Mouse (Mus musculus) liver, adult 2 months (tissue): ENCODE measurements around the gene Cacna1s. TPM values are rescaled to one million over a fixed set of nuclear protein-coding genes. Genes with fewer than 3 reads are reported as not detected.
A peak's percentile ranks its signal among the peaks of the same experiment; 100 is the strongest.

ENCODE experiments used
- DNase-seq: peaks from one replicate; pipeline ENCODE4 v3.0.0-alpha.2; 2011; ENCODE audit warnings: low read depth, low spot score; ENCODE audit errors: extremely low read depth
- H3K27ac ChIP-seq: fragments of 200-500 bp; replicated peaks from 2 replicates; pipeline ENCODE4 v1.5.1; 2012; ENCODE audit warnings: low read depth, mild to moderate bottlenecking, control low read depth, inconsistent platforms, low read length; ENCODE audit not compliant: insufficient read depth
- H3K27me3 ChIP-seq: fragments of 200-500 bp; 2 replicates; pipeline ENCODE4 v1.6.1; 2012; ENCODE audit warnings: mild to moderate bottlenecking, moderate library complexity, low read length, inconsistent platforms; ENCODE audit not compliant: control insufficient read depth, insufficient read depth
- H3K36me3 ChIP-seq: fragments of 200-500 bp; 2 replicates; pipeline ENCODE4 v1.6.1; 2012; ENCODE audit warnings: low read length, inconsistent platforms; ENCODE audit not compliant: control insufficient read depth, insufficient read depth
- H3K4me1 ChIP-seq: fragments of 200-500 bp; 2 replicates; pipeline ENCODE4 v1.6.1; 2011; ENCODE audit warnings: low read length; ENCODE audit not compliant: control insufficient read depth, insufficient read depth
- H3K4me3 ChIP-seq: fragments of 200-500 bp; 2 replicates; pipeline ENCODE4 v1.5.1; 2011; ENCODE audit warnings: low read depth, mild to moderate bottlenecking, control low read depth, low read length, moderate library complexity; ENCODE audit not compliant: insufficient read depth
- H3K79me2 ChIP-seq: fragments of 200-500 bp; 2 replicates; pipeline ENCODE4 v1.6.1; 2012; ENCODE audit warnings: inconsistent platforms, mild to moderate bottlenecking, low read length, moderate library complexity; ENCODE audit not compliant: control insufficient read depth, insufficient read depth
- H3K9ac ChIP-seq: fragments of 200-500 bp; 2 replicates; pipeline ENCODE4 v1.6.1; 2012; ENCODE audit warnings: low read depth, mild to moderate bottlenecking, control low read depth, inconsistent platforms, low read length
- CTCF ChIP-seq: fragments of 200-500 bp; IDR thresholded peaks from 2 replicates; pipeline ENCODE4 v1.5.1; 2011; ENCODE audit warnings: low read depth, low read length, control low read depth
- POLR2A ChIP-seq: fragments of 200-500 bp; IDR thresholded peaks from 2 replicates; pipeline ENCODE4 v1.6.1; 2011; ENCODE audit warnings: low read length, control low read depth; ENCODE audit not compliant: insufficient read depth; ENCODE audit errors: extremely low read depth
- WGBS: fragments of 180-500 bp; shearing (Covaris S2); methylation state at CpG from one replicate; pipeline ENCODE4 v1.1.7; 2018; 5-methylcytosine and 5-hydroxymethylcytosine counted together
- polyA plus RNA-seq: library from polyadenylated mRNA; depleted of rRNA; stranded (reverse); fragments of >200 nt; gene quantifications from 2 replicates; pipeline ENCODE4 v1.2.3, GENCODE M21; 2012
- total RNA-seq: library from RNA; depleted of rRNA; stranded (reverse); fragments of >200 nt; gene quantifications from 2 replicates; pipeline ENCODE4 v1.2.3, GENCODE M21; 2014

Cacna1s gene
- total and polyA plus RNA-seq, 2 experiments = 0.65 TPM; not detected in 1

DNA sequence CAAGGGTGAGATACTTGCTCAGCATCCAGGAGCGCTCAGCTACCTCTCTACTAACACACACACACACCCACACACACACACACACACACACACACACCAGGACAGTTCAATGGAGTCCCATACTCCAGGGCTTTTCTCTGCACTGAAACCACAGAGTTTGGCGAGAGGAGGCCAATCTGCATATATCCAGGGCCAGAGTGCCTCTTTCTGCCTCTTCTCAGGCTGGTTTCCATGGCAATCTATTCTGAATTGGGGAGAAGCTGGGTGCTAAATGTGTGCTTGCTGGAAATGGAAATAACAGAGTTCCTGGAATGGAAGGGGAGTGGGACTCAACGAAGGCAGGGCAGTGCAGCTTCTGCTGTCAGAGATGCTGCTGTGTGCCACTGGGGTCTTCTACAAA is 3.2 kb downstream of the Cacna1s start:
- Histone ChIP-seq H3K27me3 (peaks cover 2% of the 10 kb centered on the region; the same call in 1 of the 2 replicates), H3K36me3 (no peaks in the 10 kb centered on the region), H3K27ac (no peak overlapping the region), H3K4me3 (no peak overlapping the region), H3K79me2 (no peaks in the 10 kb centered on the region), H3K4me1 (no peaks in the 10 kb centered on the region), H3K9ac (no peak overlapping the region)
- TF ChIP-seq POLR2A (no peak), CTCF (no peak)
- no peak for DNase-seq
- 91% methylated on average over 3 of the region's 3 CpGs for WGBS

DNA sequence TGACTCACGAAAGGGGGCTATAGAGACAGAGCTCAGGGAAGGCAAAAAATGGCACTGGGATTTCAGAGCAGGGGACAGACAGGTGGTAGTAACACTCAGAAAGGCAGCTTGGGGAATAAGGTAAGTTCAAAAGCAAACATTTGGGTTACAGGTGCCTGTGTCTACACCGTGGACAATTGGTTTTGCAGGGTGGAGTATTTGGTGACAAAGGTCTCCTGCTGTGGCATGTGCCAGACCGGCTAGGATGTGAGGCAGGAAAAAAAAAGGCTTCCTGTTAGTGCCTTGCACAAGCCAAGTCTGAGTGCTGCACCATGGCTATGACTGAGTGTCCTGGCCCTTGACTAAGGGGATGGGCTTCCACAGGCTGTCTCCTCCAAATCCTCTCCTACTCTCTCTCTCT is 6.0 kb downstream of the Cacna1s start:
- TF ChIP-seq POLR2A = no peak
- no peak for TF ChIP-seq CTCF
- Histone ChIP-seq H3K79me2 (no peaks in the 10 kb centered on the region), H3K4me1 (no peaks in the 10 kb centered on the region), H3K4me3 (no peak overlapping the region), H3K36me3 (no peaks in the 10 kb centered on the region), H3K9ac (no peak overlapping the region), H3K27me3 (no peaks in the 10 kb centered on the region), H3K27ac (no peak overlapping the region)
- WGBS = 14% methylated on average over 3 of the region's 3 CpGs
- peak; percentile 49 for DNase-seq

DNA sequence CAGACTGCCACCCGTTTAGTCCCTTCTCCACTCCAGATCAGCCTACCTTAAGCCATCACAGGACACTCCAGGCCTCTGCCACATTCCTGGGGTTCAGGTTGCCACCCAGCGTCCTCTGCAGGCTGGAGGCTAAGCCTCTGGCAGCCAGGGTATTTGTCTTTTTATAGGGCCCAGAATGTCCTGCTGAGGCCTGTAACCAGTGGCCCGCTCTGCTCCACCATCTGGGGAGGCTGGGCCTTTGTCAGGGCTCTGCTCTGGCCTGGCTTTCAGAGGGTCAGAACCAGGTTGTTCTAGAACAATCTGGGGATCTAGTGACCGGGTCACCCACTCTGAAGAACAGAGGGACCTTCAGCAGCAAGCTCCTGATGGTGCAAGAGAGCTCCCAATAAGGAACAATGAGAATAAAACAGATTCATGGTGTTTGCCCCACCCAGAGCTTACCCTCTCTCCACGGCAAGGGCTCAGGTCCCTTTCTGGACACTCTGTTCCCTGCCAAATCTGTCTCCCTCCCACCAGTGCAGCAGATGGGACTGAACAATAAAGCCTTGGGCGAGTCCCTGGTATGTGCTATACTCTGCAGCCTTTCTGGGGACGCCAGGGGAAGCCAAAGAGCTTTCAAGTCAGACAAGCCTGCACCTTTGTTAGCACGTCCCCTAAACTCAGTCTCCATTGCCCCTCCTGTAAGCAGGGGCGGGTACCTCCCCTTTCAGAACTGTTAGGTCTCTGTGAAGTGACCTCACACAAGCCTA is 8.7 kb downstream of the Cacna1s start:
- H3K36me3 ChIP-seq = no peaks in the 10 kb centered on the region
- H3K79me2 ChIP-seq = no peaks in the 10 kb centered on the region
- H3K4me1 ChIP-seq = no peaks in the 10 kb centered on the region
- no peak overlapping the region for H3K4me3 ChIP-seq
- TF ChIP-seq CTCF (no peak), POLR2A (no peak)
- H3K27ac ChIP-seq = no peak overlapping the region
- H3K27me3 ChIP-seq = no peaks in the 10 kb centered on the region
- H3K9ac ChIP-seq = no peak overlapping the region
- no peak for DNase-seq
- 77% methylated on average over 9 of the region's 9 CpGs for WGBS

DNA sequence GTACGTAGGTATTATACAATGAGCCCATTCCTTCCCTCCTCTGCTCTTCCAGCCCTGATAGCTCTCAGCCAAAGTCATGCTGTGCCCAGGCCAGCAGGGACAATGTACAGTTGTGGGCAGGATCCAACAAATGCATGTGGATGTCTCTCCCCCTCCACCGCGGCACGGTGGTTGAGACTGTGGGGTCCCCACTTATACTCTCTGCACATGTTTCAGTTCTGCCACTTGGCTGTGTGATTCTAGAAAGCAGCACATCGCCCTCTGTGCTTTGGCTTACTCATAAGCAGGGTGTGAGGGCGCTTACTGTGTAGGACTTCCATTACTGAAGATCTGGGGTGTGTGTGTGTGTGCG is 9.2 kb downstream of the Cacna1s start:
- Histone ChIP-seq H3K4me1 (no peaks in the 10 kb centered on the region), H3K9ac (no peak overlapping the region), H3K4me3 (no peak overlapping the region), H3K79me2 (no peaks in the 10 kb centered on the region), H3K27ac (no peak overlapping the region), H3K36me3 (no peaks in the 10 kb centered on the region), H3K27me3 (no peaks in the 10 kb centered on the region)
- DNase-seq = no peak
- WGBS = 96% methylated on average over 7 of the region's 7 CpGs
- TF ChIP-seq POLR2A (no peak), CTCF (no peak)

DNA sequence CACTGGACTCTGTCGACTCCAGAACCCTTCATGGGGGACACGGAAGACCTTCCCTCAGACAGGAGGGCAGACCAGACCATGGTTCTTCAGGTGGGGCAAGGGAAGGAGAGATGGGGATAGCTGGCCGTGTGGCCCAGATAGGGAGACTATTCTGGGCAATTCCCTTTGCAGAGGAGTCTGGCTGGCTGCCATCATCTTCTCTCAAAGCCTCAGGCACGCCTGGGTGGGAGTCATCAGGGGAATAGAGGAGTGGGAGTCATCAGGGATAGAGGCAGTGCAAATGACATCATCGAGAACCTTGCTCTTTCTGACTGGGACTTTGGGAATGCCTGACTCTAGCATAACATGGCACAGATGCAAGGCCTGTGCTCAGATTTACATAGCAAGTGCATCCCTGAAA is 11.4 kb downstream of the Cacna1s start:
- no peak for DNase-seq
- Histone ChIP-seq H3K79me2 (no peaks in the 10 kb centered on the region), H3K9ac (no peak overlapping the region), H3K4me3 (no peak overlapping the region), H3K27ac (no peak overlapping the region), H3K4me1 (no peaks in the 10 kb centered on the region), H3K36me3 (no peaks in the 10 kb centered on the region), H3K27me3 (no peaks in the 10 kb centered on the region)
- WGBS = 72% methylated on average over 5 of the region's 5 CpGs
- TF ChIP-seq POLR2A = no peak
- no peak for TF ChIP-seq CTCF

DNA sequence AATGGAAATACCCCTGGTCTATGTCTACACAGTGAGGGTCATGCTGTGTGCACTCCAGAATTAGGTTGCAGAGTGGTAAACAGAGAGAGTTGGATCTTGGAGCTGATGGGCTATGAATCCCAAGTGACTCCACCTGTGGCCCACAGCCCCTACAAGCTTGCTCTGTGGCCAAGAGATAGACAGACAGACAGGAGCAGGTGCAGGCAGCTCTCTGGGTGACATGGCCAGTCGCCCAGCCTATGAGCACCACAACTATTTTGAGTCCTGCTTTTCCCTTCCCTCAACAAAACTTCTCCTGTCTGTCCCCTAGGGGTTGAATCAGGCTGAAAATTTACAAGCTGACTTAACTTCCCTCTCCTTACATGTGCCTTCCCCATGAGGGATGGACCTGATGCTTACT is 14.1 kb downstream of the Cacna1s start:
- Histone ChIP-seq H3K4me1 (no peaks in the 10 kb centered on the region), H3K4me3 (no peak overlapping the region), H3K27me3 (no peaks in the 10 kb centered on the region), H3K79me2 (no peaks in the 10 kb centered on the region), H3K9ac (no peak overlapping the region), H3K27ac (no peak overlapping the region), H3K36me3 (no peaks in the 10 kb centered on the region)
- DNase-seq = no peak
- 73% methylated on average over 1 of the region's 1 CpGs for WGBS
- no peak for TF ChIP-seq POLR2A
- TF ChIP-seq CTCF = no peak
